Mouse (Mus musculus) CH12.LX (cell line): ENCODE results near the gene 1600014C23Rik.

Source experiments
- CHD2 ChIP-seq: IDR thresholded peaks from 2 replicates; pipeline ENCODE4 v1.6.1; 2011; ENCODE audit warnings: low read length, improper control_type of control experiment
- CTCF ChIP-seq, 2 experiments: IDR thresholded peaks in 1 of 2; conservative IDR thresholded peaks in 1 of 2; 2 replicates each; pipeline ENCODE4 v1.5.1; 2011 to 2012; ENCODE audit warnings: low read depth in 2 of 2, low read length in 2 of 2, improper control_type of control experiment in 1 of 2, inconsistent platforms in 1 of 2, mild to moderate bottlenecking in 1 of 2, moderate library complexity in 1 of 2
- ELF1 ChIP-seq: IDR thresholded peaks from 2 replicates; pipeline ENCODE4 v1.6.1; 2014; ENCODE audit warnings: low read depth, mild to moderate bottlenecking, inconsistent platforms, low read length, improper control_type of control experiment
- EP300 ChIP-seq: IDR thresholded peaks from 2 replicates; pipeline ENCODE4 v1.6.1; 2011; ENCODE audit warnings: low read length, improper control_type of control experiment
- MAFK ChIP-seq: IDR thresholded peaks from 2 replicates; pipeline ENCODE4 v1.6.1; 2011; ENCODE audit warnings: low read length, improper control_type of control experiment; ENCODE audit not compliant: insufficient replicate concordance
- MAX ChIP-seq: IDR thresholded peaks from 2 replicates; pipeline ENCODE4 v1.6.1; 2011; ENCODE audit warnings: low read length, improper control_type of control experiment
- MXI1 ChIP-seq: IDR thresholded peaks from 2 replicates; pipeline ENCODE4 v1.6.1; 2011; ENCODE audit warnings: mild to moderate bottlenecking, low read depth, low read length, improper control_type of control experiment
- POLR2A ChIP-seq: IDR thresholded peaks from 2 replicates; pipeline ENCODE4 v1.6.1; 2011; ENCODE audit warnings: low read depth, mild to moderate bottlenecking, improper control_type of control experiment, low read length
- TBP ChIP-seq: conservative IDR thresholded peaks from 2 replicates; pipeline ENCODE4 v1.6.1; 2011; ENCODE audit warnings: low read depth, low read length, improper control_type of control experiment
- TCF12 ChIP-seq: IDR thresholded peaks from 2 replicates; pipeline ENCODE4 v1.6.1; 2014; ENCODE audit warnings: low read depth, mild to moderate bottlenecking, inconsistent platforms, low read length, improper control_type of control experiment
- ZC3H11A ChIP-seq: IDR thresholded peaks from 2 replicates; pipeline ENCODE4 v1.6.1; 2012; ENCODE audit warnings: low read depth, mild to moderate bottlenecking, inconsistent platforms, low read length, improper control_type of control experiment
- ZKSCAN1 ChIP-seq: IDR thresholded peaks from 2 replicates; pipeline ENCODE4 v1.6.1; 2012; ENCODE audit warnings: low read depth, inconsistent platforms, low read length, improper control_type of control experiment, borderline replicate concordance

GRCm38 (mm10) chr17:45702254-45702653, 31.4 kb downstream of the 1600014C23Rik start:
- TF ChIP-seq TCF12 (no peak), CTCF (conservative IDR thresholded peaks at IDR 0.05 in 1 of 2, IDR thresholded peaks at IDR 0.05 in 1 of 2; ENCODE audit: low read depth in 2 of 2, low read length in 2 of 2) (no peak), MAX (no peak), POLR2A (no peak), TBP (no peak), ELF1 (no peak), MAFK (no peak), ZKSCAN1 (no peak), EP300 (no peak), CHD2 (no peak), ZC3H11A (no peak), MXI1 (no peak)
